Mouse (Mus musculus) 3134 (cell line): ENCODE data around the gene Sult1e1.

Experiments used
- DNase-seq: peaks from one replicate; pipeline ENCODE4 v3.0.0-alpha.2; 2011; ENCODE audit warnings: low spot score; ENCODE audit not compliant: insufficient read length; ENCODE audit errors: extremely low read depth

Sult1e1 gene

DNA sequence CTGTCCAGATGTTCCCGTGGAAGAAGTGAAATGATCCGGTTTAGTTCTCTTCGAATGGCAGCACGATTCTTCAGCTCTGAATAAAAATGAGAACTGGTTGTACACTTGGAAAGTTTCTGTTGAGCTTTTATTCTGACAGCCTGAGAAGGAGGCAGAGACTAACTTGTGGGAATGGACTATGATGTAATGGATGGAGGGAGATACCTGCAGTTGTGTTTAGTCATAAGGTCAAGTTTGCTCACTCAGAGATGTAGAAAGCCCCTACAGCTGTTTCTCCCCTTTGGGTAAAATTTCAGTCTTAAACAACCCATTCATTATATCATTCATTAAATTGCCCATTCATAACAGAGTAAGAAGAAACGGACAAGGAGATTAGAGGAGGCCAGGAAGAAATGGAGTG lies at the start of gene Sult1e1:
Sult1e1 (minus strand) TSS at position 101 of the 400 bp plus-strand sequence.
- no peak for DNase-seq

DNA sequence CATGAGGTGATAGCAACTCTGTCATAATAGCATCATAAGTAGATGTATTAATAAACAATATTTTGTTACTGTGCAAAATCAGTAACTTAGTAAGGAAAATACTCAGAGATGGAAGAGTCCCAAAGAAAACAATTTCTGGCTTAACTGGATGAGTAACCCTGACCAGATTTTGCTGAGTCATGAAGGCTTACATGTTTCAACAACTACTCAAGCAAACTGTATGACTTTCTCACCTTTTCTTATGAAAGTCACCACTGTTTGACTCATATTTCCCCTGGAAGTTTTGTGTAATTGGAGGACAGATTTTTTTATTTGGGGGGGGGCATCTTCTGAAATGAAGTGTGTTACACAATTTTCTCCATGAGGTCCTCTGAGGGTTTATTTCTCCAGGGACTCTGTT lies 31.3 kb upstream of the Sult1e1 start:
- peak; percentile 9 for DNase-seq

DNA sequence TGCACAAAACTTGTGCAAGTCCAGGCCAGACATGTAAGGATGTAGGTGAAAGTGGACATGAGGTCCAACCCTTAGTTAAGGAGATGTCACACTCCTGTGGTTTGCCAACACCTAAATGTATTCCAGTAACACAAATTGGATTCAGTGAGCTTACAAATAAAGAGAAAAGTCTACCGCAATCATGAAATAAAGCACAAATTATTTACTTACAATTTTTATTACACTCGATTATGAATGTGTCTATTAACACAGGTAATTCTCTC lies 23.7 kb upstream of the Sult1e1 start:
- no peak for DNase-seq

DNA sequence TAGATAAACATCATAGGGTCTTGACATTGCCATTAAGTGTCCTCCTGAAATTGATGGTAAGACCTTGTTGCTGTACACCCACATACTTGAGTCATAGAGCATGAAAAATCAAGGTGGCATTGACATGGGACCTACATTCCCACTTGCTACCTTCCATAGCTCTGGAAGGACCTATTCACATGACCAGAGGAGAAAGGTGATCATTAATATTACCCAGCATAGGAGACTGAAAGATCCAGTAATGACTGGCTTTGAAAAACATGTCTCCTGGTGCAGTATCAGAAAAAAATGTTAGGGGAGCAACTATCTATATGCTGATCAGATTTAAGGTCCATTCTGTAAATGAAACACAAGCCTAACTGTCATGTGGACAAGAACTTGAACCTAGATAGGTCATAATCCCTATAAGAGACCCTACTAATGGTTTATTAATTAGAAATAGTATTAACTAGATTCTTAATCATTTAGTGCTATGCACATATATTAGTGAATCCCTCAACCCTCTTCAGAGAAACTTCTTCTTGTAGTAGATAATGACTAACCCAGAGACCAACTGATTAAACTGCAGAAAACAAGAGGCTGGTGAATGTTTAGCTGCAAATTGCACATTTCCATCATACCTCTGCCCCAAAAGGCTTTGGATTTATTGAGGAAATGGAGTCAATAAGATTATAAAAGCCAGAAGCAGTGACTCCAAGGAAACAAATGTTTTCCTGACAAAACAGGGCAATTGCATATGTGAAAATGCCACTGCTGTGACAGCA lies 23.2 kb upstream of the Sult1e1 start:
- DNase-seq: no peak

DNA sequence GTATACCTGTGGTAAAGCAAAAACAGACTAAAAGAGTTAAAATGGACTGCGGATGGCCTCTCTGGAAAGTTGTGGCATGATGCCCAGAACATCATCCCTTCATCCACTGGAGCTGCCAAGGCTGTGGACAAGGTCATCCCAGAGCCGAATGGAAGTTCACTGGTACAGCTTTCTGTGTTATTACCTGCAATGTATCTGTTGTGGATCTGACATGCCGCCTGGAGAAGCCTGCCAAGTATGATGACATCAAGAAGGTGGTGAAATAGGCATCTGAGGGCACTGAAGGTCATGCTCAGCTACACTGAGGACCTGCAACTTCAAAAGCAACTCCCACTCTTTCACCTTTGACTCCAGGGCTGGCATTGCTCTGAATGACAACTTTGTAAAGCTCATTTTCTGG lies 9.6 kb upstream of the Sult1e1 start:
- no peak for DNase-seq

DNA sequence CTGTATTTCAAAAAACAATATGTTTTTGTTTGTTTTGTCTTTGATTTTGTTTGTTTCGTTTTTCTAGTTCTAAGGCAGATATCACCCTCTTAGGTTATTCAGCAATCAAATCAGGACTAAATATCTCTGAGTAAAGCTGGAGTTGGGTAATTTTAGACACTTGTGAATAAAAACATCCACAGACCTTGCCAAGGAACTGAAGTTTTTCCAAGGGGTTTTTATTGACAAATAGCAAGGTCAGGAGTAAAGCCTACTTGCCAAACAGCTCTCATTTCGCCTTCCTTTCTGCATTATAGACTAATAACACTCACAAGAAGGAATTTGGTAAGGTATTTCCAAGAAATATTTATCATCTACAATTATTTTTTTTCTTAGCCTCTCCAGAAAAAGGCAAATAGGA lies 6.5 kb upstream of the Sult1e1 start:
- no peak for DNase-seq

DNA sequence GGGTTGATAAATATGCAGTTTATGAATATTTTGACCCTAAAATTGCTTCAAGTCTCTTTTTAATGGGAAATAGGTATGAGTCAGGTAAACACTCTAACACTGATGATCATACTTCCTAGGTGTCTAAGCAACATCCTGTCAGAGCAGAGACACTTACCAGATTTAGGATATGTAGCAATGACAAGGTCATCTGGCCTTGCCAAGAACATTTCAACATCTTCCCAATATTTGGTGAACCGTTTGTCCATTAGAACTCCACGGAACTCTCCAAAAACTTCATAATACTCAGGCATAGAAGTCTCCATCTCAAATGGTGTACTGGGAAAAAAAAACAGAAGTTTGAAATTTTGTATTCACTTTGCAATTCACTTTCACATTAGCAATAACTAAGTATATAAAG lies 1.5 kb downstream of the Sult1e1 start:
- no peak for DNase-seq

DNA sequence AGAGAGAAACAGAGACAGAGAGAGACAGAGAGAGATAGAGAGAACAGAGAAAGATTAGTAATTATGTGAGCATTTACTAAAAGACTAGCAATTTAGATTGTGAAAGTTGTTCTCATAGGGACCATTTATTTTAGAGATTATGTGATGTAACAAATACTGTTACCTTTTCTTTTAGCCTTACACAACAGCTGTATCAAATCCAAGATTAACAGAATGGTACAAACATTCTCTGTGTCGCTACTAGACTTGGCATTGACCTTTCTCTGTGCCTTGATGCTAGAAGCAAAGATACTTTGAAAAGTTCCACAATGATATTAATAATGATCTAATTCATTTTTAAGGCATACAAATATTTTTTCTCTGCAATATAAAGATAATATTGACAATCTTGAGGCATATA lies 11.0 kb downstream of the Sult1e1 start:
- DNase-seq: no peak

DNA sequence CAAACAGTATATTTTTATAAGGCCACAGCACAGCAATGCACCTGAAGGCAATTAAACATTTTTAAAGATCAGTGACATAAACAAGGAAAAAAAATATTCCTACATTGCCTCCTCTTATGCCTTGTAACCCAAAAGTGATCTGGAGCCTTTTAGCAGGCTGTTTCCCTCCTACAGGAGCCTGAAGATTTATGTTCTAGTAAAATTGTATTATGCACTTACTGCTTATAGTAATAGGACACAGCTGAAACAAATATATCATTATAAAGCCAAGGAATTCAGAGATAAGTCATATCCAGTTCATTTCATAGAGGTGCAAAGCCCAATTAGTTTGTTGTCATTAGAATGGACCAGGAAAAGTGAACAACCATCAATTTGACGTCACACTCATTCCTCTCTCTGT lies 17.2 kb downstream of the Sult1e1 start:
- no peak for DNase-seq

DNA sequence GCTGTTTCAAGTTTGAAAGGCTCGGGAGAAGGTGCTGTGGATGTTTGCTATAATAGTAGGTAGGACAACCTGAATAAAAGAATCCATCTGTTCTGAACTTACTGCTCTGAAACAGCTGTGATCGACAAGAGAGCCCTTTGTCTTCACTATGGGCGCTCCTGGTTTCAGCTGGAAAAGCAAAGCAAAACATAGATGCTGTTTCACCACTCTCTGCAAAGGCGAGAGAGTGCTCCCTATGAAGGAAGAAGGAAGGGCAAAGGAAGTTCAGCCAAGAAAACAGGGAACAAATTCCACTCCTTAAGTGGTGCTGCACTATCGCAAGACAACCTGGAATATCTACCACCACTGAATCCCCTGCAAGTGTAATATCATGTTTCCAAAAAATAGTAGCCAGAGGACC lies 17.9 kb downstream of the Sult1e1 start:
- no peak for DNase-seq

DNA sequence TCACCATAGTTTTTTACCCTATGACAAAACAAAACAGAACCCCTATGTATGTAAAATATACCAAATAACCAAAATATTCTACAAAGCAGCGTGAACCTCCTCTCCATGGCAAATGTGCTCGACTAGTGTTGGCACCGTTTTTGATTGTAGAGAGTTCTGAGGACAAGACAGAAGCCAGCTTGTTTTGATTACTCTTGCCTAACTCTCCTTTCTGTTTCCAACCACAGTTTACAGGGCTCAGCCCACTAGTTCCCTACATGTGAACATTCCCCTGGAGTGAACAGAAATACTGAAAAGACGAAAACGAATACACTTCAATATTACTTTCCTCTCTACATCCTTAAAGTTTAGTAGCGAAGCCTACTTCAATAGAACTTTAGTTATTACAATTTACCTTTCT lies 18.6 kb downstream of the Sult1e1 start:
- DNase-seq: no peak

DNA sequence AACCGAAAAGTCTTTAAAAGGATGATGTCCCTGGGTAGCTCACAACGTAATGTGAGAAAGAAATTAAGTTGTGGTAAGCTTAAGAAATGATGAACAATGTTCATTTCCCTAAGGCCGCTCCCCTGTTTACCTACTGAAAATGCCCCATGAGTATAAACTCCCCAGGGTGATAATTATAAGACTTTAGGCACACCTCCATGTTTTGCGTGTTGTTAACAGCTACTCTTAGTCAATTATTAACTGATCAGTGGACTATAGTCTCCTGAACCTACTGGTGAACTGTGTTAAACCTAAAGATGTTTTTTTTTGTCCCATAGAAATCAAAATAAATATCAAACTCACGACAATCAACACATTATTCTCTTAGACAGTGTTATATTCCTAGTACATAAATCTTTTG lies 22.5 kb downstream of the Sult1e1 start, which contains the start of gene Sult1d1:
Sult1d1 (minus strand) TSS at position 183 of the 400 bp plus-strand sequence.
- no peak for DNase-seq

DNA sequence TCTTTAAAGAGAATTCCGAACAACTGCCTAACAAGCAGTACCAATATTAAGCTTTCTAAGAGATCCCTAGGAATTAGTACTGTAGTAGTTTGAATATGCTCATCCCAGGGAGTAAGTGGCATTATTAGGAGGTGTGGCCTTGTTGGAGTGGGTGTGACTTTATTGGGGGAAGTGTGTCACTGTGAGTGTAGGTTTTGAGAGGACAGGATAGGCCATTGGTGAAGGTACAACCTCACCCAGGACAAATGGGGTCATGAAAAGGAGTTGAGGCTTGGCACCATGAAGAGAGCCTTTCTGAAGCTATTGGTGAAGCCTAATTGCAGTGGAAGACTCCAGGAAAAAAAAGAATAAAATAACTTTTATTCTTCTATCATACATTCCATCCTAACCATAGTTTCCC lies 24.1 kb downstream of the Sult1e1 start:
- DNase-seq: no peak

DNA sequence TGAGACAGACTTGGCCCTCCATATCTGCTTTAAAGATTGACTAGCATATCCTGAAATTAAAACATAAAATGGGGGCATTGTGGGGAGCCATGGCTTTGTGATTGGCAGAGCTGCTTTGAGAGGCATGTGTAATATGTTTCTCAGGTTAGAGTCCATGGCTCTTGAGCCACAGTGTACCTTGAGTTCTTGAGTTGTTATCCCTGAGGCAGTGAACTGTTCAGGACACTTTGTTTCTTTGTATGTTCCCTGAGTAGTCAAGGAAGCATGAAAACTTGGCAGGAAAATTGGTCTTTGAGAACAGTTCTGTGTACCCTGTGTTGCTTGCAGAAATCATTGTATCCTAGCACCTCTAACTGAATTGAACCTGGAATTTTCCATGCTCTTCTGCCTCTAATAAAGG lies 28.4 kb downstream of the Sult1e1 start:
- DNase-seq: no peak

DNA sequence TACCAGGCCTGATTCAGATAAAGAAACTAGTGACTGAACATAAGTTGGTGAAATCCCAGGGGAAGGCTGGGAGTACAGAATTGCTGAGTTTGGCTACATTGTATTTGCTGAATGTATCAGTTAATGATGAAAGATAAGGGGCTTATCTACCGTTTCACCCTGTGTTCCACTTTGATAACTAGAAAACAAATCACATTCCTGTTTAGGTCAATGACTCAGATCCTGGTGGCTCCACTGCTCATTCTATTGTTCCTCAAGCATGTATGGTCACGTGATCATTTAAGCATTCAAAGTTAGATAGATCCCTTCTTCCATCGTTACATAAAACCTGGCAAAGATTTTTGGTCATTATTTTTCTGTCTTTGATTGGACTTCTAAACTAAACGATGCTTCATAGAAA lies 28.9 kb downstream of the Sult1e1 start:
- no peak for DNase-seq

DNA sequence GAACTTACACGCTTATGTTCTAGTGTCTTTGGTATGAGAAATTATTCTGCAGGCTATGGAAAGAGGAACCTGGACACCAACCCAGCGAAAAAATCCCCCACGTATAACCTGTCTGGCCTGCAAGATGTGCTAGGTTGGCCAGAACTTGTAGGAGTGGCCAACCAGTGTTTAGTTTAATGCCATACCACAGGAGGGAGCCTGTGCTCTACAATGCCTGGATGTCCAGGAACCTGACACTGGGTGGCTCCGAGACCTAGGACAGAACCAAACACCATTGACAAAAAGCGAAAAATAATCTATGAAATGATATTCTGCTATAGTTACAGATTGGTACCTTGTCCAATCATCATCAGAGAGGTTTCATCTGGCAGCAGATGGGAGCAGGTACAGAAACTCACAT lies 31.2 kb downstream of the Sult1e1 start:
- DNase-seq: no peak

DNA sequence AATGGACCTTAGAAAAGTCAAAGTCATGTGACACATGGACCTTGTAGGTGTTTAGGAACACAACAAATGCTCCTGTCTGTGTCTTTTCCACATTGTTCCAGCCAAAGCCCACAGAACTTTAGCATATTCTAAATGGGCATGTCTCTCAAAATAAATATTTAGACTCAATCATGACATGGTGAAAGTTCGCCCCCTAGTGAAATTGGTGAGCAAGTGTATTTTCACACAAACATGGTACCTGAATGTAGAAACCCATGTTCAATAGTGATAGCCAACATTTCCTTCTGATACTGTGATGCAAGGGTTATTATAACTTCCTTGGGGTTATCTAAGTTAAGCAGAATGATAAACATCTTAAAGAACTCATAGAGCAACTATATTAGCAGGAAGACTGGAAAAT lies 40.5 kb downstream of the Sult1e1 start:
- DNase-seq: no peak

DNA sequence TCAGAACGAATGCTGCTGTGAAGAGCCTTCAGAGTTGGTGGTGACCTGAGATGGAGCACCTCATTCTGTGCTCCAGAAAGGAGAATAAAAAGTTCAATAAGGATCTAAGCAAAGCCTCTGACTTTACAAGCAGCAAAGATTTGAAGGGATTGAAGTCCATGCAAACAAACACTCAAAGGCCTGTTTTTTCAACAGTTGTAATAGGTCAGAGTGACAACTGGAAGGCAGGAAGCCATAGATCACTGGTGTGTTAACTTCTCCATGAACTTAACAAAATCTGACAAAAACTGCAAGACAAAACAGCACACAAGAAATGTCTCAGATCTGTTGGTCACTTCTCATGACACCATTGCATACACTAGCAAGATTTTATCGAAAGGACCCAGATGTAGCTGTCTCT lies 53.3 kb downstream of the Sult1e1 start, which contains the start of gene Sult1b1:
Sult1b1 (minus strand) TSS at position 85 of the 400 bp plus-strand sequence.
- no peak for DNase-seq

DNA sequence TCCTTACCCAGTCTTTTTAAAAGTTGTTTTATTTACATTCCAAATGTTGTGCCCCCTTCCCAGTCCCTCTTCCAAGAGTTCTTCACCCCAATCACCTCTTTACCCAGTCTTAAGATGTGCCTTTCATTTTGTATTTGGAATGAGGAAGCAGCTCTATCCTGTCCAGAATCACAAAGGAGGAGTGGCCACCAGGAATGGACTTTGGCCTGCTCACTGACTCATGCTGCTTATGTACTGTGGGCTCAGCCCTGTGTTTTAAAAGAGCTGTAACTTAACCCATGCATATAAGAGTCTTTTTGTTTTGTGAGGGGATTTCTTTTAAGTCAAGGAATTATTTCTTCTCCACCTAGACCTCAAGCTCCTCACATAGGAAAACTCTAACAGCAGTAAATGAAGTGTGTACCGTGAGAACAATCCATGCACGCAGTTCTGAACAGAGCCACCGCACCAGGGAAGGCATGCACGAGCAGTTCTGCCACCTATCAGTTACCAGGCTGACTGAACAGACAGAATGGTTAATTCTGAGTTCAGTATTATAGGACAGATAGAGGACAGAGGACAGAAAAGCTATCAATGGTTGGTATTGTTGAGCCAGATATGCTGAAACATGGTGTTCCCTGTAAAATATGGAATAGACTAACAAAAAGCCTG lies 55.3 kb downstream of the Sult1e1 start:
- no peak for DNase-seq

DNA sequence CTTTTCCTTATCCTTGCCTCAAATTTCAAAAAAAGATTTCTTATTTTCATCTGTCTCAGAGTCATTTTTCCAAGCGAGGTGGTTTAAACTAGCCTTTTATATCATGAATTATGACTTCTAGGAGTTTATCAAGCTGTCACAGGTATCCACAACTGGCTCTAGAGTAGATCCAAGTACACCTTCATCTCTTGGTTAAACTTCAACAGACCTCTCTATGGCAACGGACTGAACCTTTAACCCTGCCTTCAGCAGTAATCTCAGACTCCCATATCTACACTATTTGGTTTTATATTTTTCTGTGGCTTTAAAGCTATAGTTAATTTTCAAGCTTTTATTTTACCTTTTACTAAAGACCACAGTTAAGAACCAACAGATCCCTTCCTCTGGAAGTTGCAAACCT lies 59.1 kb downstream of the Sult1e1 start:
- no peak for DNase-seq
